Mouse (Mus musculus): ENCODE measurements around the gene Erc2. TPM values are rescaled to one million over a fixed set of nuclear protein-coding genes. Genes with fewer than 3 reads are reported as not detected.

Erc2 gene
- polyA plus RNA-seq, 1 experiment from 2014 or later = 90.7 TPM

- no peaks in the 10 kb centered on the region for H3K27me3 ChIP-seq (ENCODE audit: control insufficient read depth, insufficient read depth, low read length)
- 65% methylated on average over 6 of the region's 6 CpGs for WGBS
- H3K4me1 ChIP-seq (ENCODE audit: control insufficient read depth, insufficient read depth, low read length) = peaks cover 3% of the 10 kb centered on the region; the same call in 1 of the 2 replicates
- H3K9ac ChIP-seq (replicated peaks; ENCODE audit: low read length) = no peak overlapping the region
- H3K4me2 ChIP-seq (ENCODE audit: low read length) = no peak overlapping the region
- H3K9me3 ChIP-seq (ENCODE audit: control insufficient read depth, low read length) = no peaks in the 10 kb centered on the region
- H3K4me3 ChIP-seq (replicated peaks; ENCODE audit: low read depth, low read length) = no peak overlapping the region
- no peaks in the 10 kb centered on the region for H3K36me3 ChIP-seq (ENCODE audit: control insufficient read depth, insufficient read depth, low read length)
- DNase-seq = no peak
- ATAC-seq (ENCODE audit: low FRiP score, low TSS enrichment) = no peak
- H3K27ac ChIP-seq (replicated peaks; ENCODE audit: low read depth, low read length) = no peak overlapping the region
Measured at GRCm38 (mm10) chr14:27800766-27801165, 178.5 kb downstream of the Erc2 start.

- Histone ChIP-seq H3K9ac (replicated peaks; ENCODE audit: low read length) (no peak overlapping the region), H3K4me2 (ENCODE audit: low read length) (no peak overlapping the region), H3K4me1 (ENCODE audit: control insufficient read depth, insufficient read depth, low read length) (no peaks in the 10 kb centered on the region), H3K27ac (replicated peaks; ENCODE audit: low read depth, low read length) (no peak overlapping the region), H3K36me3 (ENCODE audit: control insufficient read depth, insufficient read depth, low read length) (no peaks in the 10 kb centered on the region), H3K9me3 (ENCODE audit: control insufficient read depth, low read length) (no peaks in the 10 kb centered on the region), H3K27me3 (ENCODE audit: control insufficient read depth, insufficient read depth, low read length) (no peaks in the 10 kb centered on the region; the same call in 1 of the 2 replicates), H3K4me3 (replicated peaks; ENCODE audit: low read depth, low read length) (no peak overlapping the region)
- 94% methylated on average over 3 of the region's 3 CpGs for WGBS
- ATAC-seq (ENCODE audit: low FRiP score, low TSS enrichment) (no peak), DNase-seq (peak; percentile 63)
Measured at GRCm38 (mm10) chr14:27803961-27804360, 181.7 kb downstream of the Erc2 start.

GRCm38 (mm10) chr14:27805064-27805463 is 182.8 kb downstream of the Erc2 start:
- DNase-seq (peak; percentile 54), ATAC-seq (ENCODE audit: low FRiP score, low TSS enrichment) (no peak)
- H3K4me3 ChIP-seq (replicated peaks; ENCODE audit: low read depth, low read length) = no peak overlapping the region
- H3K9me3 ChIP-seq (ENCODE audit: control insufficient read depth, low read length) = no peaks in the 10 kb centered on the region
- H3K9ac ChIP-seq (replicated peaks; ENCODE audit: low read length) = no peak overlapping the region
- 16% methylated on average over 13 of the region's 13 CpGs for WGBS
- no peak overlapping the region for H3K4me2 ChIP-seq (ENCODE audit: low read length)
- no peaks in the 10 kb centered on the region; the same call in 1 of the 2 replicates for H3K27me3 ChIP-seq (ENCODE audit: control insufficient read depth, insufficient read depth, low read length)
- H3K36me3 ChIP-seq (ENCODE audit: control insufficient read depth, insufficient read depth, low read length) = no peaks in the 10 kb centered on the region
- no peak overlapping the region for H3K27ac ChIP-seq (replicated peaks; ENCODE audit: low read depth, low read length)
- no peaks in the 10 kb centered on the region for H3K4me1 ChIP-seq (ENCODE audit: control insufficient read depth, insufficient read depth, low read length)

- Histone ChIP-seq H3K4me1 (ENCODE audit: control insufficient read depth, insufficient read depth, low read length) (no peaks in the 10 kb centered on the region; the same call in 1 of the 2 replicates), H3K27ac (replicated peaks; ENCODE audit: low read depth, low read length) (no peak overlapping the region), H3K9me3 (ENCODE audit: control insufficient read depth, low read length) (no peaks in the 10 kb centered on the region), H3K4me3 (replicated peaks; ENCODE audit: low read depth, low read length) (no peak overlapping the region), H3K4me2 (ENCODE audit: low read length) (no peak overlapping the region), H3K36me3 (ENCODE audit: control insufficient read depth, insufficient read depth, low read length) (no peaks in the 10 kb centered on the region), H3K27me3 (ENCODE audit: control insufficient read depth, insufficient read depth, low read length) (no peaks in the 10 kb centered on the region; the same call in 1 of the 2 replicates), H3K9ac (replicated peaks; ENCODE audit: low read length) (no peak overlapping the region)
- WGBS = 3% methylated on average over 9 of the region's 9 CpGs
- peak; percentile 91 for DNase-seq
- no peak for ATAC-seq (ENCODE audit: low FRiP score, low TSS enrichment)
Measured at GRCm38 (mm10) chr14:27808080-27808479, 185.9 kb downstream of the Erc2 start.

- H3K27me3 ChIP-seq (ENCODE audit: control insufficient read depth, insufficient read depth, low read length) = no peaks in the 10 kb centered on the region; the same call in 1 of the 2 replicates
- H3K4me3 ChIP-seq (replicated peaks; ENCODE audit: low read depth, low read length) = no peak overlapping the region
- H3K9me3 ChIP-seq (ENCODE audit: control insufficient read depth, low read length) = no peaks in the 10 kb centered on the region
- ATAC-seq (ENCODE audit: low FRiP score, low TSS enrichment) (no peak), DNase-seq (no peak)
- no peaks in the 10 kb centered on the region for H3K36me3 ChIP-seq (ENCODE audit: control insufficient read depth, insufficient read depth, low read length)
- no peak overlapping the region for H3K4me2 ChIP-seq (ENCODE audit: low read length)
- H3K4me1 ChIP-seq (ENCODE audit: control insufficient read depth, insufficient read depth, low read length) = no peaks in the 10 kb centered on the region; the same call in 1 of the 2 replicates
- H3K9ac ChIP-seq (replicated peaks; ENCODE audit: low read length) = no peak overlapping the region
- no peak overlapping the region for H3K27ac ChIP-seq (replicated peaks; ENCODE audit: low read depth, low read length)
- WGBS = 67% methylated on average over 10 of the region's 10 CpGs
Measured at GRCm38 (mm10) chr14:27808523-27809114, 186.4 kb downstream of the Erc2 start.

GRCm38 (mm10) chr14:27810790-27811189 is 188.6 kb downstream of the Erc2 start:
- H3K27ac ChIP-seq (replicated peaks; ENCODE audit: low read depth, low read length) = no peak overlapping the region
- no peak overlapping the region for H3K9ac ChIP-seq (replicated peaks; ENCODE audit: low read length)
- no peaks in the 10 kb centered on the region for H3K9me3 ChIP-seq (ENCODE audit: control insufficient read depth, low read length)
- H3K27me3 ChIP-seq (ENCODE audit: control insufficient read depth, insufficient read depth, low read length) = no peaks in the 10 kb centered on the region; the same call in 1 of the 2 replicates
- H3K4me3 ChIP-seq (replicated peaks; ENCODE audit: low read depth, low read length) = no peak overlapping the region
- H3K36me3 ChIP-seq (ENCODE audit: control insufficient read depth, insufficient read depth, low read length) = no peaks in the 10 kb centered on the region
- 10% methylated on average over 7 of the region's 7 CpGs for WGBS
- DNase-seq = peak; percentile 49
- H3K4me1 ChIP-seq (ENCODE audit: control insufficient read depth, insufficient read depth, low read length) = no peaks in the 10 kb centered on the region; the same call in 1 of the 2 replicates
- no peak for ATAC-seq (ENCODE audit: low FRiP score, low TSS enrichment)
- H3K4me2 ChIP-seq (ENCODE audit: low read length) = no peak overlapping the region

GRCm38 (mm10) chr14:27811649-27812048 is 189.4 kb downstream of the Erc2 start:
- ATAC-seq (ENCODE audit: low FRiP score, low TSS enrichment) (no peak), DNase-seq (no peak)
- Histone ChIP-seq H3K4me3 (replicated peaks; ENCODE audit: low read depth, low read length) (no peak overlapping the region), H3K27me3 (ENCODE audit: control insufficient read depth, insufficient read depth, low read length) (no peaks in the 10 kb centered on the region; the same call in 1 of the 2 replicates), H3K9ac (replicated peaks; ENCODE audit: low read length) (no peak overlapping the region), H3K36me3 (ENCODE audit: control insufficient read depth, insufficient read depth, low read length) (no peaks in the 10 kb centered on the region), H3K4me1 (ENCODE audit: control insufficient read depth, insufficient read depth, low read length) (no peaks in the 10 kb centered on the region; the same call in 1 of the 2 replicates), H3K27ac (replicated peaks; ENCODE audit: low read depth, low read length) (no peak overlapping the region), H3K9me3 (ENCODE audit: control insufficient read depth, low read length) (no peaks in the 10 kb centered on the region), H3K4me2 (ENCODE audit: low read length) (no peak overlapping the region)
- WGBS = 90% methylated on average over 3 of the region's 3 CpGs

- ATAC-seq (ENCODE audit: low FRiP score, low TSS enrichment) (no peak), DNase-seq (no peak)
- Histone ChIP-seq H3K4me2 (ENCODE audit: low read length) (no peak overlapping the region), H3K36me3 (ENCODE audit: control insufficient read depth, insufficient read depth, low read length) (no peaks in the 10 kb centered on the region), H3K9me3 (ENCODE audit: control insufficient read depth, low read length) (no peaks in the 10 kb centered on the region), H3K9ac (replicated peaks; ENCODE audit: low read length) (no peak overlapping the region), H3K27ac (replicated peaks; ENCODE audit: low read depth, low read length) (no peak overlapping the region), H3K4me3 (replicated peaks; ENCODE audit: low read depth, low read length) (no peak overlapping the region), H3K27me3 (ENCODE audit: control insufficient read depth, insufficient read depth, low read length) (no peaks in the 10 kb centered on the region), H3K4me1 (ENCODE audit: control insufficient read depth, insufficient read depth, low read length) (no peaks in the 10 kb centered on the region; the same call in 1 of the 2 replicates)
- WGBS = 86% methylated on average over 6 of the region's 6 CpGs
Measured at GRCm38 (mm10) chr14:27815739-27816138, 193.5 kb downstream of the Erc2 start.

- Histone ChIP-seq H3K4me3 (replicated peaks; ENCODE audit: low read depth, low read length) (no peak overlapping the region), H3K4me2 (ENCODE audit: low read length) (no peak overlapping the region), H3K36me3 (ENCODE audit: control insufficient read depth, insufficient read depth, low read length) (no peaks in the 10 kb centered on the region), H3K27ac (replicated peaks; ENCODE audit: low read depth, low read length) (no peak overlapping the region), H3K9ac (replicated peaks; ENCODE audit: low read length) (no peak overlapping the region), H3K4me1 (ENCODE audit: control insufficient read depth, insufficient read depth, low read length) (no peaks in the 10 kb centered on the region), H3K27me3 (ENCODE audit: control insufficient read depth, insufficient read depth, low read length) (no peaks in the 10 kb centered on the region), H3K9me3 (ENCODE audit: control insufficient read depth, low read length) (no peaks in the 10 kb centered on the region)
- no peak for ATAC-seq (ENCODE audit: low FRiP score, low TSS enrichment)
- 96% methylated on average over 5 of the region's 5 CpGs for WGBS
- DNase-seq = no peak
Measured at GRCm38 (mm10) chr14:27818986-27819385, 196.8 kb downstream of the Erc2 start.

Measured in midbrain, embryonic 14.5 days (tissue).